Mouse (Mus musculus): ENCODE measurements around the gene Zbtb22.
A peak's percentile ranks its signal among the peaks of the same experiment; 100 is the strongest.

Zbtb22 gene

DNA sequence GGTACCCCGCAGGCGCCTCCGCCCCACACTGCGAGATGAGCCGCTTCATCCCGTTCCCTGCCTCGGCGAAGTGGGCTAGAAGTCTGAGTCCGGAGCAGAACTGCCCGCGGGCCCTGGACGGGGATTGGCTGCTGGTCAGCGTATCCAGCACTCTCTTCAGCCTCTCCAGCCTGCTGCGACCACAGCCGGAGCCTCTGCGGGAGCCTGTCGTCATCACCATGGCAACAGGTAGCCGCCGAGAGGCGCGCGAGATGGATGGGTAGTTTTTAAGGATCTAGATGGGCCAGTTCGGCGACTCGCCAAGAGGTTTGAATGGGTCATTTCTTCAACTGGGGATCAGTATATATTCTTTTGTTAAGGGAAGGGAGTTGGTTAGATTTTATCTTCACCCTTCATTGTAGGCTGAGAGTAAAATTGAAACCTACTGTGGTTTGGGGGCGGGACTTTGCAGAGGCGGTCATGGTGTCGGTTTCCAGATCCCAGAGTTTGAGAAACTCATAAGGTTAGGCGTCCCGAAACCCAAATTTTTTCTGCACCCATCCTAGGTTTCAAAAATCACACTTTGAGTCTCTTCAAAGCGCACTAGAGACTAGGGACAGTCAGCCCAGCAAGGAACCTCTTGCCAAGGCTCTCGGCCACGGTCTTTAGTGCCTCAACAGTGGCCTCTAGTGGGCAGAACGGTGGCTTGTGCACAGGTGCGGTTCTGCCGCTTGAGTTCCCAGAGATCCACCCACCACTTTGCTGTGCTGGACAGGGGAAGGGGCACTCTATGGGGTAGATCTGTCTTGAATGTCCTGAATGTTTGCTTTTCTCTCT is 4.8 kb downstream of the Zbtb22 start:
- peak; percentile 92 for DNase-seq (ENCODE audit: low read depth, low spot score)

DNA sequence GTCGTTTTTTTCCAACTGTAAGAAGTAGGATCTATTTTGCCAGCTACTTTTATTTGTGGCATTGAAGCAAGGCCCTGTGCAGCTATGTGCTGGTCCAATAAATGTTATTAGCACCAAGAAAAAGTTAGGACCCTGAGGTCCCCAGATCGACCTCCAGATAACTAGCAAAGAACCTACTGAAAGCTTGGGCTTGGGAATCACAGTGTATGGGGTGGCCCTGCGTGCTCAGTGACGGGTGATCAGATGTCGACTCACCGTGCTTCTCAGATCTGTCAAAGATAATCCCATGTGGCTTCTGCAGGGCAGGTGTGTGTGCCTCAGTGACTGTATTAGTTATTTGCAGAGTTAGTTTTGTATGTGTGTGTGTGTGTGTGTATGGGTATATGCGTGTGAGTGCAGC is 5.7 kb downstream of the Zbtb22 start:
- no peak for DNase-seq (ENCODE audit: low read depth, low spot score)

DNA sequence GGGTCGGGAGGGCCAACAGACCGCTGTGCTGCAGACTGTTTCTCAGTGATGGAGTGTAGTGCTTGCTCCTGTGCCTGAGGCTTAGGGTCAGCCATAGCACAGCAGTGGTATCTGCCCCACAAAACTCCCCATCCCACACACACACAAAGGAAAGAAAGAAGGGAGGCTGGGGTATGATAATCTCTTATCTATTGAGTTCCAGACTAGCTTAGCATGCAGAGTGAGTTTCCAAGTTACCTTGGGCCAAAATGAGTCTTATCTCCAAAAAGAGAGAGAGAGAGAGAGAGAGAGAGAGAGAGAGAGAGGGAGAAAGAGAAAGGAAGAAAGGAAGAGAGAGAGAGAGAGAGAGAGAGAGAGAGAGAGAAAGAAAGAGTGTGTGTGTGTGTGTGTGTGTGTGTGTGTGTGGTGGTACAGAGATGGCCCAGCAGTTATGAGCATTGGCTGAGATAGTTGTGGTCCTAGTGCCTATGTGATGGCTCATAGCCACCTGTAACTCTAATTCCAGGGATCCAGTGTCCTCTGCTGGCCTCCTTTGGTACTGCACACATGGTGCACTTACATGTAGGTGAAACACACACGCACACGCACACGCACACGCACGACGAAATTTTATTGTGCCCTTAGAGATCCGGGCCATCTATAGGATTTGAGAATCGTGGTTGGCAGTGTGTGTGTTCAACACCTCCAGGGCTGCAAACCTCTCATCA is 9.0 kb downstream of the Zbtb22 start:
- peak; percentile 79 for DNase-seq (ENCODE audit: low read depth, low spot score)

DNA sequence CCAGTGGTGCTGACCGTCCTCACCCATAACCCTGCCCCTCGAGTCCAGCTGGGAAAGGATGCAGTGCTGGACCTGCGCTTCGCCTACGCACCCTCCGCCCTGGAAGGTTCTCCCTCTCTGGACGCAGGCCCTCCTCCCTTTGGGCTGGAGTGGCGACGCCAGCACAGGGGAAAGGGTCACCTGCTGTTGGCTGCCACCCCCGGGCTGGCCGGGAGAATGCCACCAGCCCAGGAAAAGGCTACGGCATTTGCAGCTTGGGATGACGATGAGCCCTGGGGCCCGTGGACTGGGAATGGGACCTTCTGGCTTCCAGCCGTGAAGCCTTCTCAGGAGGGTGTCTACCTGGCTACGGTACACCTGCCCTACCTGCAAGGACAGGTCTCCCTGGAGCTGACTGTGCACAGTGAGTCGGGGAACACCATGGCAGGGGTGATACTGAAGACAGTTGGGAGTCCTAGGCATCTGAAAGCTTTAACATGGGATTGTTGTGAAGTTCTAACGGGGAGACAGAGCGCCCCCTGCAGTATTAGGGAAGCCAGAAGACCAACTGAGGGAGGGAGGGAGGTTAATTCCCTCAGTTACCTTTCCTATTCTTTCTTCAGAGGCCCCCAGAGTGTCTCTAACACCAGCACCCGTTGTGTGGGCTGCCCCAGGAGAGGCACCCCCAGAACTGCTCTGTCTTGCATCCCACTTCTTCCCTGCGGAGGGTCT is 9.9 kb downstream of the Zbtb22 start:
- DNase-seq (ENCODE audit: low read depth, low spot score) = peak; percentile 40

DNA sequence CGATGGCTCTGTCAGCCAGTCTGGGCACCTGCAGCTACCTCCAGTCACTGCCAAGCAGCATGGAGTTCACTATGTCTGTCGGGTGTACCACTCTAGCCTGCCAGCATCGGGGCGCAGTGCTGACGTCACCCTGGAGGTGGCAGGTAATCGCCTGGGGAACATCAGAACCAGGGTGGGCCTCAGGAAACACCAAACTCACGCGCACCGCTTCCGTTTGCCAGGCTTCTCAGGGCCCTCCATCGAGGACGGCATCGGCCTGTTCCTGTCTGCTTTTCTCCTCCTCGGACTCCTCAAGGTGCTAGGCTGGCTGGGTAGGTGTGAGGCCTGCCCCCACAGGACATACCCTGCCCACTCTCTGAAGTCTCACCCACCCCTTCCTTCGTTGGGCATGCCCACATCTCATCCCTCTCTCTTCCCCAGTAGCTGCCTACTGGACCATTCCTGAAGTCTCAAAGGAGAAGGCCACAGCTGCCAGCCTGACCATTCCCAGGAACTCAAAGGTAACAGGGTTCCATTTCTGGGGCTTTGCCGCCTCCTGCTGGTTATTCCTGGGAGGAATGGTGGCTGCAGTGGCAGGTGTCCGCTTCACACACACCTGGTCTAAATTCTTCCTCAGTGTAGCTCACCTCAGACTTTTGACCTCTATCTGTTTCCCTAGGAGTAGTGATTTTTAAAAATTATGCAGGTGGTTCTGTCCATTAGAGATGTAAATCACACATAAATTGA is 10.7 kb downstream of the Zbtb22 start:
- peak; percentile 54 for DNase-seq (ENCODE audit: low read depth, low spot score)

DNA sequence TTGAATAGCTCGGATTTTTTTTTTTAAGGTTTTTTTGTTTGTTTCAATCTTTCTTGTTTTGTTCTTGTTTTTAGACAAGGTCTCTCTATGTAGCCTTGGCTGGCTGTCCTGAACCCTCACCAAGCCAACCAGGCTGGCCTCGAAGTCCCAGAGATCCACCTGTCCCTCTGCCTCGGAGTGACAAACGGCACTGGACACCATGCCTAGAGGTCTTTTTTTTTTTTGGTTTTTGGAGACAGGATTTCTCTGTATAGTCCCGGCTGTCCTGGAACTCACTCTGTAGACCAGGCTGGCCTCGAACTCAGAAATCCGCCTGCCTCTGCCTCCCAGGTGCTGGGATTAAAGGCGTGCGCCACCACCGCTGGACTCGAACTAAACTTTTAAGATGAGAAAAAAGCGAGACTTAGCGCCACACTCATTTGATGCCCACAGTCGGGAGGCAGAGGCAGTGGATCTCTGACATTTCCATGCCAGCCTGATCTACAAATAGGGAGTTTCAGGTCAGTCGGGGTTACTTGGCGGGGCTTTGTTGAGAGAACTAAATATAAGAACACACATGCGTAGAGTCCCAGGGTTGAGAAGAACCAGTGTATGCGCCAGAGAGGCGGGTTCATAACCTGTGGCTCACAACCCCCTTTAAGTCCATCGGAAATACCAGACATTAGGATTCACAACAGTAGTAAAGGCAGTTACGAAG is 12.7 kb downstream of the Zbtb22 start:
- DNase-seq (ENCODE audit: low read depth, low spot score) = no peak

DNA sequence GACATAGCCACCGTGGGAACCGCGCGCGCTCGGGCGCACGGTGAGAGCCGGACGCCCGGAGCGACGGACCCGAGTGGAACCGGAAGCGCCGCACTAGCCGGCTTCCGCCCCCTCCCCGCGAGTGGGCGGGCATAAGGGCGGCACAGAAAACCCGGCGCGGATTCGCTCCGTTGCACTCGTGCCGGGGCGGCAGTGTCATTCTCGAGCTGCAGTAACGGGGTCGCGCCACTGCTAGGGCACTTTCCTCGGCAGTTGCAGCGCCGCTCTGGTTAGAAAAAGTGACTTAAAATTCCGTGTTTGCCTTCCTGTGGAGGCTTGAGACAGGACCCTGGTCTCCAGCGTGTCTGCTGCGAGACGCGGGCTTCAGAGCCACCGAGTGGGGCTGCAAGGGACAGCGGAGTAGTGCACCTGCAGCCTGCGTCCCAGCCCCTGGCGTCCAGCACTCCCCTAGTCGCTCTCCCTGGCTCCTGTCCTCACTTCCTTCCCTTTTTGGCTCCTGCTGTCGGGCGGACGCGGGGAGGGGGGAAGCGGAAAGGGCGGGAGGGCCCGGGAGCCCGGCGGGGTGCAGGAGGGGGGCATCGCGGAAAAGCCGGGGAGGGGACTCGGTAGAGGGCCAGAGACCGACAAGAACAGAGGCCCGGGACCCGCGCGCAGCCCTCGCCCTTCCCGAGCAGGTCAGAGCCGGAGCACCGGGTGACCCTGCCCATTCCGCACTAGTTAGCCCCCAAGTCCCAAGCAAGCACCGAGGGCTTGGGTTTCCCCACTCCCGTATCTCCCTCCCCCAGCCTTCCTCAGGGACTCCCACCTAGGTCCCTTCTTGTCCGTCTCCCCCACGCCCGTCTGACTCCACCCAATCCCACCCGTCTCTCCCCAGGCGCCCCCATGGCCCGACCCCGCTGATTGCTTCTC is 13.9 kb downstream of the Zbtb22 start, which contains the start of gene Rgl2:
Gene Rgl2, plus strand, starts transcription at position 173 of the 909 bp plus-strand sequence.
- peak; percentile 95 for DNase-seq (ENCODE audit: low read depth, low spot score)

DNA sequence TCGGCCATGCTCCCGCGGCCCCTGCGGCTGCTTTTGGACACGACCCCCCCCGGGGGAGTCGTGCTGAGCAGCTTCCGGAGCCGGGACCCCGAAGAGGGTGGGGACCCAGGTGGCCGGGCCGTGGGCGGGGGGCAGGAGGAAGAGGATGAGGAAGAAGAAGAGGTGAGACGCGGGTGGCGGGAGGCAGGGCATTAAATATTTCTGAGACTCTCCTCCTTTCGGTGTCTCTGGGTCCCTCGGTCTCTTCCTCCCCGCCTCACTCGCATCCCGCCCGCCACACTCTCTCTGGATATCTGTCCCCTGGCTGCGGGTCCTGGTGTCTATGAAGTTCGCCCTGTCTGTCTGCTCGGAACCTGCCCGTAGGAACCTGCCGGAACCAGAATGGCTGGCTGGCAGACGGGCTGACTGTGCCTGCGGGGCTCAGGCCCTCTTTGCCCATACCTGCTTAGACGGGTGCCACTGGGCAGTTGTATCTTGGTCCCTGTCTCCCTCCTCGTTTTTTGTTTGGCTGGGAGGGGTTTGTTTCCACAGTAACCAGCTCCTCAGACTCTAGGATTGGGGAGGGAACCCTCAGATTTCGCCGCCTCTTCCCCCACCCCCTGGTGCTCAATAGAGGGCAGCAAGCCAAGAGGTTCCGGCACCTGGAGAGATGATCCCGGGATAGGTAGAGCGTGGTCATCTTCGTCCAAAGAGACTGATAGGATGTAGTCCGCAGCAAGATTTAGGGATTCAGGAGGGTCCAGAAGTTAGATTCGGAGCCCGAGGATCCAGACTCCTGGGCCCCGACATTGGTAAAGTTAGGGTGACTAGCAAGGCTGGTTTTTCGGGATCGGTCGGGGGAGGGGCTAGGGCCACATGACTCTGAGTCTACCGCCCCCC is 14.8 kb downstream of the Zbtb22 start:
- peak; percentile 76 for DNase-seq (ENCODE audit: low read depth, low spot score)

DNA sequence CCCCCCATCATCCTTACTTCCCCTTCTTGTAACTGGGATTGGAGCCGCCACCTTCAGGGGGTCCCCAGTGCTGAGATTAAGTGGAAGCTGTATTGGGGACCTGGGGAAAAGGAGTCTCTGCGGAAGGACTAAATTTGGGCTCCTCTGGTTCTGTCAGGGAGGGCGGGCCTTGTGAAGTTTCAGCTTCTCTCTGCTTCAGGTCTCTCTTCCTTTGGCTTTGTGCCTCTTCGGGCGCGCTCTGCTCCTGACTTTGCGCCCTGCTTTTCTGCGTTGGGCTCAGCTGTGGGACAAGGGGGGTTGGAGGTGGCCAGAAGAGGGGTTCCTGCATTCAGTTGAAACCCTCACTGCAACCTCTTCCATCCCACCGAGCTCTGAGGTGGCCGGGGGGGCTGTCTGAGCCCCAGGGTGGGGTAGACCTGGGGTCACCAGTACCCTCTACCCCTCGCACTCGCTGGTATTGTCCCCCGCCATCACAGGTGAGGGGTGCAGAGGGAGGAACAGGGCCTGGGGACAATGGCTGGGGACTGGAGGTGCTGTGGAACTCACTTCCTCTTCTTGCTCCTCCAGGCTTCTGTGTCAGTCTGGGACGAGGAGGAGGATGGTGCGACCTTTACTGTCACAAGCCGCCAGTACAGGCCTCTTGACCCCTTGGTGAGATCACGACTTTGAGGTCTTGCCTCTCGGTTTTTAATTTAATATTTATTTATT is 15.6 kb downstream of the Zbtb22 start:
- peak; percentile 63 for DNase-seq (ENCODE audit: low read depth, low spot score)

DNA sequence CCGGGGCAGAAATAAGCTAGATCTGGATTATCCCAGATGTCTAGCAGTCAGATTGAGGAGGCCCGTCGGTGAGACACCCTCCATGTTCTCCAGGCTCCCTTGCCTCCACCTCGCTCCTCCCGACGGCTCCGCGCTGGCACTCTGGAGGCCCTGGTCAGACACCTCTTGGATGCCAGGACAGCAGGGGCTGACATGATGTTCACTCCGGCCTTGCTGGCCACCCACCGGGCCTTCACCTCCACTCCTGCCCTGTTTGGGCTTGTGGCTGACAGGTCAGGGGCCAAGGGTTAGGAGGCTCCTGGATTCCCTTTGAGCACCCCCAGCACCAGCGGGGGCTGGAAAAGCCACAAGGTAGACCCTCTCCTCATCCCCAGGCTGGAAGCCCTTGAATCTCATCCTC is 16.2 kb downstream of the Zbtb22 start:
- no peak for DNase-seq (ENCODE audit: low read depth, low spot score)

DNA sequence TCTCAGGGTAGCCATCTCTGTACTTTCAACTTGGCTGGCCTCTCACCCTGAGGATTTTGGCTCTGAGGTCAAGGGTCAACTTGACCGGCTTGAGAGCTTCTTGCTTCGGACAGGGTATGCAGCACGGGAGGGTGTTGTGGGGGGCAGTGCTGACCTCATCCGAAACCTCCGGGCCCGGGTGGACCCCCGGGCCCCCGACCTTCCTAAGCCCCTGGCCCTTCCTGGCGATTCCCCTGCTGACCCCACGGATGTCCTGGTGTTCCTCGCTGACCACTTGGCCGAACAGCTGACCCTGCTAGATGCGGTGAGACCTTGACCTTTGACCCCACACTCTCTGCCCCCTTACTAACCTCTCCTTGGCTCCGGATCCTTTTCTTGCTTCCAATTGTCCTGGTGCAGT is 16.7 kb downstream of the Zbtb22 start:
- no peak for DNase-seq (ENCODE audit: low read depth, low spot score)

DNA sequence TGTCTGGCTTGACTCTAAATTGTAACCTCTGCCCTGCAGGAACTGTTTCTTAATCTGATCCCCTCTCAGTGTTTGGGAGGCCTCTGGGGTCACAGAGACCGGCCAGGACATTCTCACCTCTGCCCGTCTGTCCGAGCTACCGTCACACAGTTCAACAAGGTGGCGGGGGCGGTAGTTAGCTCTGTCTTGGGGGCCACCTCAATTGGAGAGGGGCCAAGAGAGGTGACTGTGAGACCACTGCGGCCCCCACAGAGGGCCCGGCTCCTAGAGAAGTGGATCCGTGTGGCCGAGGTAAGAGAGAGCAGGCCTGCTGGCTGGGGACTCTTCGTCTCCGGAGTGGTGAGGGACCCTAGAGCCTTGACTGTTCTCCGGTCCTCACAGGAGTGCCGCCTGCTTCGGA is 17.3 kb downstream of the Zbtb22 start:
- DNase-seq (ENCODE audit: low read depth, low spot score) = no peak

DNA sequence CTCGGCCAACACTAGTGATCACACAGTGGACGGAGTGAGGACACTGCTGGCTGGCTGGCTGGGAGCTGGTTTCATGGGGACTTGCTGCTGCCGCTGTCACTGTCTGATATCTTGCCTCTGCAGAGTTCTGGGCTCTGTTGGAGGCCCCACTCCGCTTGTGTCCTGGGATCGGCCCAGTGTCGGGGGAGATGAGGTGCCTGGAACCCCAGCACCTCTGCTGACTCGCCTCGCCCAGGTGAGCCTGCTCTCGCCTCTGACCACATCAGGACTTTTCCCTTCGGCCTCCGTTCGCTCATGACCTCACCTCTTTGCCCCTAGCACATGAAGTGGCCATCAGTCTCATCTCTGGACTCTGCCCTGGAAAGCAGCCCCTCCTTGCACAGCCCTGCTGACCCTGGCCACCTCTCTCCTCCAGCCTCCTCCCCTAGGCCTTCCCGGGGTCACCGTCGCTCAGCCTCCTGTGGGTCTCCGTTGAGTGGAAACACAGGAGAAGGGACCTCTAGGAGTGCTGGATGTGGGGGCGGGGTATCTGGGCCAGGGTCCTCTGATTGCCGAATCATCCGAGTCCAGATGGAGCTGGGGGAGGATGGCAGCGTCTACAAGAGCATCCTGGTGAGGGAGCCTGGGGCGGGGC is 19.8 kb downstream of the Zbtb22 start:
- DNase-seq (ENCODE audit: low read depth, low spot score) = no peak

DNA sequence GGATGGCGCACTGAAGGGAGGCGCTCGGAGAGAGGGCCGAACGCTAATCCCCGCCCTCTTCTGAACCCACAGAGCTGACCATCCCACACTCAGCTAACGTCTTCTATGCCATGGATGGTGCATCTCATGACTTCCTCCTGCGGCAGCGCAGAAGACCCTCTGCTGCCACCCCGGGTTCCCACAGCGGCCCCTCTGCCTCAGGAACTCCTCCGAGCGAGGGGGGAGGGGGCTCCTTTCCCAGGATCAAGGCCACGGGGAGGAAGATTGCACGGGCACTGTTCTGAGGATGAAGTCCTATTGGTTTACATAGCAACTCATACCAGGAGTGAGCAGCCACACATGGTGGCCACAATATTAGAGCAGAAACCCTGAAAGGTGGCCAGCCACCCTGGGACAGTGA is 21.3 kb downstream of the Zbtb22 start:
- no peak for DNase-seq (ENCODE audit: low read depth, low spot score)

DNA sequence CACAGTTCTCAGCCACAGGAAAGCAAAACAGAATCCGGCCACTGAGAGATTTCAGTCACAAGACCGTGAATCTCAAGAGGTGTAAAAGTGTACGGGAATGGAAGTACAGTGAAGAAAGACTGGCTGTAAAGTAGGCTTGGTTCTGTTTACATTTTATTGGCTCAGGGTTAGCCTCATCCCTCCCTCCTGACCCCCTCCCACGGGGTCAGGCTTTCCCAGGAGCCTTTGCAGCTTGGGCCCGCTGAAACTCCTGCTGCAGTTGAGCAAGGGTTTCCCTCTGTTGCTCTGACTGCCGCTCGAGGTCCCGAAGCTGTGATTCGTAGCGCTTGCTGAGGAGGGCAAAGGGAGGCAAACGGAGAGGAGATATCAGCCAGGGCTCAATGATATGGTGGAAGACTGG is 23.1 kb downstream of the Zbtb22 start:
- no peak for DNase-seq (ENCODE audit: low read depth, low spot score)

DNA sequence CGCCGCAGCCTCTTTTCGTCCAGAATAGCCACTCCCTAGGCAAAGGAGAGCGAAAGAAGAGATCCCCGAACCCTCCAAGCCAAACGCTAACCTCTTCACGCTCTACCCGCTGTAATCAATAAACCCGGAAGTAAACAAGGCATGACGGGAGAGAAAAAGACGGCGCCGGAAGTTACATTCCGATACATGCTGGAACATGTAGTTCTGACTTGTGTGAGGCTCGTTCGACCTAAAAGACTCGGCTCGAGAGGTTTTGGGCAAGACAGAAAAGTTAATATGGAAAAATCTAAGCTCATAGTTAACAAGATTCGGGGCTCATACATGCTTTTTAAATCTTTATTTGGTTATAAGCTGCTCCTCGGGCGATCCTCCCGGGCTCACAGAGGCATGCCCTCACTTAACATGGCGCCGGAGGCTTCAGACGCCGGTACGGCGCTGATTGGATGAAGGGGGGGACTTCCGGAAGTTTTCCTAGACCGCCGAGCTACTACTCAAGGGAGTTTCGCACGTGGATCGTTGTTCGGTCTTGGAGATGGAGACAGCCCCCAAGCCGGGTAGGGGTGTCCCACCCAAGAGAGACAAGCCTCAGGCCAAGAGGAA is 24.6 kb downstream of the Zbtb22 start, which contains the start of the genes Pfdn6 and Wdr46:
Gene Pfdn6, minus strand, starts transcription at position 138 of the 600 bp plus-strand sequence.
Gene Wdr46, plus strand, starts transcription at position 455 of the 600 bp plus-strand sequence.
- peak; percentile 93 for DNase-seq (ENCODE audit: low read depth, low spot score)

DNA sequence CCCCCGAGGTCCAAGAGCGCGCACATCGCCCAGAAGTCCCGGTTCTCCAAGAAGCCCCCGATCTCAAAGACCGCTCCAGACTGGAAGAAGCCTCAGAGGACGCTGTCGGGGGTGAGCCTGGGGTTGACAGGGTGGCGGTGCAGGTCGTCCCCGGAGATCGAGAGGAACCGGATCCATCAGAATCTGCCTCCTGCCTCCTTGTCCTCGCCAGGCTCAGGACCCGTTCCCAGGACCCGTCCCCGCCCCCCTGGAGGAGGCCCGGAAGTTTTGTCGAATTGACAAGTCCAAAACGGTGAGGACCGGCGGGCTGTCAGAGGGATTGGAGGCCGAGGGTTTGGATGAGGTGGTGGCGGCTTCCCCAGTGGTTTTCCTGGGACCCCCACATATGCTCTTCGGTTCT is 25.3 kb downstream of the Zbtb22 start:
- peak; percentile 31 for DNase-seq (ENCODE audit: low read depth, low spot score)

Measured in CD4-positive, CD25-positive, alpha-beta regulatory T cell, adult 2 months (primary cell).